Comparison of ENCODE assay signal across 8 mouse cellular contexts in genomic region chr2:11663961-11664360, GRCm38 (mm10). TPM values are rescaled to one million over a fixed set of nuclear protein-coding genes. Genes with fewer than 3 reads are reported as not detected.
DNase-seq lines count a peak whose midpoint lies in the region; ATAC-seq and TF ChIP-seq lines count a peak whose summit lies in the region.

No protein-coding gene starts in this region.

- H3K36me3 ChIP-seq in heart, embryonic 11.5 days (ENCODE audit: control insufficient read depth, insufficient read depth, low read length), result no peaks in the 10 kb centered on the region
- H3K36me3 ChIP-seq in kidney, embryonic 15.5 days, result no peaks in the 10 kb centered on the region
- no peaks in the 10 kb centered on the region for H3K36me3 ChIP-seq in limb, embryonic 15.5 days

- TF ChIP-seq POLR2A in bone marrow macrophage, adult 2 months (IDR thresholded peaks at IDR 0.05; ENCODE audit: borderline replicate concordance, low read depth, low read length), result no peak
- no peak for TF ChIP-seq POLR2A in embryonic fibroblast, embryonic 13.5 days (IDR thresholded peaks at IDR 0.05; ENCODE audit: low read depth, low read length)

- H3K9me3 ChIP-seq in heart, embryonic 11.5 days (replicated peaks; ENCODE audit: control insufficient read depth, low read length), result no peaks in the 10 kb centered on the region
- H3K9me3 ChIP-seq in kidney, embryonic 15.5 days (replicated peaks), result no peaks in the 10 kb centered on the region
- H3K9me3 ChIP-seq in limb, embryonic 15.5 days, result no peaks in the 10 kb centered on the region

- H3K9ac ChIP-seq in heart, embryonic 11.5 days (ENCODE audit: low read depth, low read length), result no peak overlapping the region; the same call in 1 of the 2 replicates
- H3K9ac ChIP-seq in kidney, embryonic 15.5 days, result no peak overlapping the region
- no peak overlapping the region for H3K9ac ChIP-seq in limb, embryonic 15.5 days

- 4% methylated on average over 10 of the region's 10 CpGs for WGBS in heart, embryonic 11.5 days (ENCODE audit: insufficient replicate concordance)
- WGBS in kidney, embryonic 15.5 days, result 4% methylated on average over 10 of the region's 10 CpGs
- 8% methylated on average over 10 of the region's 10 CpGs for WGBS in limb, embryonic 15.5 days

- no peak overlapping the region for H3K27ac ChIP-seq in bone marrow macrophage, adult 2 months (ENCODE audit: insufficient read depth, low read depth, low read length)
- H3K27ac ChIP-seq in embryonic fibroblast, embryonic 13.5 days (ENCODE audit: insufficient read depth, low read length), result no peak overlapping the region
- no peak overlapping the region for H3K27ac ChIP-seq in heart, embryonic 11.5 days (ENCODE audit: low read depth, low read length)
- H3K27ac ChIP-seq in kidney, embryonic 15.5 days, result no peak overlapping the region
- H3K27ac ChIP-seq in limb, embryonic 15.5 days, result no peak overlapping the region

- peaks cover 2% of the 10 kb centered on the region; the same call in 1 of the 2 replicates for H3K4me1 ChIP-seq in bone marrow macrophage, adult 2 months (ENCODE audit: control insufficient read depth, insufficient read depth, low read length)
- H3K4me1 ChIP-seq in embryonic fibroblast, embryonic 13.5 days (ENCODE audit: control insufficient read depth, insufficient read depth, low read length), result no peaks in the 10 kb centered on the region; the same call in 1 of the 2 replicates
- H3K4me1 ChIP-seq in heart, embryonic 11.5 days (ENCODE audit: control insufficient read depth, insufficient read depth, low read length), result no peaks in the 10 kb centered on the region
- no peaks in the 10 kb centered on the region for H3K4me1 ChIP-seq in kidney, embryonic 15.5 days
- H3K4me1 ChIP-seq in limb, embryonic 15.5 days, result no peaks in the 10 kb centered on the region

- H3K4me2 ChIP-seq in heart, embryonic 11.5 days, result peak overlapping the region; percentile 44
- peak overlapping the region; percentile 50 for H3K4me2 ChIP-seq in kidney, embryonic 15.5 days
- peak overlapping the region; percentile 17; the same call in 1 of the 2 replicates for H3K4me2 ChIP-seq in limb, embryonic 15.5 days

- peak; percentile 87 to 89 for DNase-seq in B cell, adult 2 months
- peak; percentile 42 to 66 for DNase-seq in monocyte, adult 2 months (ENCODE audit: low read depth in 1 of 2, low spot score in 2 of 2)
- DNase-seq in spleen, postnatal 14 days (ENCODE audit: low spot score in 2 of 2), result peak; percentile 59 to 78

- peak; percentile 83 for TF ChIP-seq CTCF in bone marrow macrophage, adult 2 months (IDR thresholded peaks at IDR 0.05; ENCODE audit: low read depth, low read length)
- TF ChIP-seq CTCF in embryonic fibroblast, embryonic 13.5 days (IDR thresholded peaks at IDR 0.05; ENCODE audit: borderline replicate concordance, insufficient read depth, low read length), result peak; percentile 76; the same call in 1 of the 2 replicates

- ATAC-seq in heart, embryonic 11.5 days (replicated peaks; ENCODE audit: insufficient number of reproducible peaks, low FRiP score, low TSS enrichment), result peak; percentile 67; the same call in 1 of the 2 replicates
- peak; percentile 86; the same call in 1 of the 2 replicates for ATAC-seq in kidney, embryonic 15.5 days (replicated peaks; ENCODE audit: low FRiP score)
- ATAC-seq in limb, embryonic 15.5 days (ENCODE audit: insufficient number of reproducible peaks, low FRiP score, low TSS enrichment, low read depth), result no peak

- no peaks in the 10 kb centered on the region for H3K27me3 ChIP-seq in heart, embryonic 11.5 days (ENCODE audit: control insufficient read depth, insufficient read depth, low read length)
- H3K27me3 ChIP-seq in kidney, embryonic 15.5 days, result no peaks in the 10 kb centered on the region
- H3K27me3 ChIP-seq in limb, embryonic 15.5 days, result no peaks in the 10 kb centered on the region

- no peak overlapping the region for H3K4me3 ChIP-seq in bone marrow macrophage, adult 2 months (ENCODE audit: insufficient read depth, low read length)
- H3K4me3 ChIP-seq in embryonic fibroblast, embryonic 13.5 days (ENCODE audit: insufficient read depth, low read length), result no peak overlapping the region
- peak overlapping the region; percentile 11; the same call in 1 of the 2 replicates for H3K4me3 ChIP-seq in heart, embryonic 11.5 days (ENCODE audit: low read depth, low read length)
- peak overlapping the region; percentile 24 for H3K4me3 ChIP-seq in kidney, embryonic 15.5 days (replicated peaks)
- peak overlapping the region; percentile 7; the same call in 1 of the 2 replicates for H3K4me3 ChIP-seq in limb, embryonic 15.5 days

RNA-seq across cellular contexts. Expression of gene Il2ra, which starts 21.4 kb away (rescaled TPM):
- polyA plus RNA-seq in bone marrow macrophage, adult 2 months (2012; ENCODE audit: insufficient read depth, insufficient read length, missing spikeins), result not detected in 2 replicates
- polyA plus RNA-seq in embryonic fibroblast, embryonic 13.5 days (2011; ENCODE audit: insufficient read length, low read depth, missing spikeins), result not detected in 2 replicates
- polyA plus RNA-seq in heart, embryonic 11.5 days (2014; fragmentation: Nextera tagmentation; extraction: Ambion mirVana), result not detected in 2 replicates
- not detected in 2 replicates for polyA plus RNA-seq in kidney, embryonic 15.5 days (2015; fragmentation: Nextera tagmentation; extraction: Ambion mirVana)
- polyA plus RNA-seq in limb, embryonic 15.5 days (2015; fragmentation: Nextera tagmentation; extraction: Ambion mirVana), result not detected in 2 replicates

RNA-seq across cellular contexts. Expression of gene Gm17490, which starts 37.9 kb away (rescaled TPM):
- not detected in 2 replicates for polyA plus RNA-seq in bone marrow macrophage, adult 2 months (2012; ENCODE audit: insufficient read depth, insufficient read length, missing spikeins)
- polyA plus RNA-seq in embryonic fibroblast, embryonic 13.5 days (2011; ENCODE audit: insufficient read length, low read depth, missing spikeins), result not detected in 2 replicates
- not detected in 2 replicates for polyA plus RNA-seq in heart, embryonic 11.5 days (2014; fragmentation: Nextera tagmentation; extraction: Ambion mirVana)
- polyA plus RNA-seq in kidney, embryonic 15.5 days (2015; fragmentation: Nextera tagmentation; extraction: Ambion mirVana), result not detected in 2 replicates
- not detected in 2 replicates for polyA plus RNA-seq in limb, embryonic 15.5 days (2015; fragmentation: Nextera tagmentation; extraction: Ambion mirVana)

RNA-seq across cellular contexts. Expression of gene Il15ra, which starts 41.1 kb away (rescaled TPM):
- polyA plus RNA-seq in bone marrow macrophage, adult 2 months (2012; ENCODE audit: insufficient read depth, insufficient read length, missing spikeins), result 9.1 and 10.7 TPM in 2 replicates
- polyA plus RNA-seq in embryonic fibroblast, embryonic 13.5 days (2011; ENCODE audit: insufficient read length, low read depth, missing spikeins), result 10.6 and 10.9 TPM in 2 replicates
- 5.8 and 6.7 TPM in 2 replicates for polyA plus RNA-seq in heart, embryonic 11.5 days (2014; fragmentation: Nextera tagmentation; extraction: Ambion mirVana)
- 2.1 and 2.2 TPM in 2 replicates for polyA plus RNA-seq in kidney, embryonic 15.5 days (2015; fragmentation: Nextera tagmentation; extraction: Ambion mirVana)
- polyA plus RNA-seq in limb, embryonic 15.5 days (2015; fragmentation: Nextera tagmentation; extraction: Ambion mirVana), result 4.4 and 5.1 TPM in 2 replicates

Comparison
In these comparisons a context has a peak if more than half of its experiments do, and no peak if none do; other contexts are left out.
1. H3K4me3 ChIP-seq: peak in heart, embryonic 11.5 days (single experiment), kidney, embryonic 15.5 days (single experiment) and limb, embryonic 15.5 days (single experiment); none in bone marrow macrophage, adult 2 months (single experiment) and embryonic fibroblast, embryonic 13.5 days (single experiment).
2. Peak in every context shown above with its lines, with median percentiles within 50 percentile points of each other: DNase-seq and H3K4me2 ChIP-seq.